Mouse (Mus musculus) intestine, embryonic 15.5 days (tissue): ENCODE measurements at regions not wholly inside any gene's neighbourhood (a gene's known extent, or its start where the extent isn't known, plus 50 kb on each side); places are given as distances from the start of the nearest gene placed in this dataset.
"Not testable (repeated sequence)": the region's sequence is repeated elsewhere in the genome, so short reads cannot be mapped to it uniquely, and the experiment has no call there.

Source experiments
- ATAC-seq: fragments of 200-750 bp; cut with Nextera tagmentation; 2 replicates; pipeline ENCODE4 v1.8.0; 2017; ENCODE audit warnings: moderate TSS enrichment, moderate library complexity
- H3K27ac ChIP-seq: fragments of 300-500 bp; sonication (generic); 2 replicates; pipeline ENCODE4 v1.5.1; 2015; ENCODE audit warnings: mild to moderate bottlenecking, inconsistent platforms
- H3K27me3 ChIP-seq: fragments of 300-500 bp; sonication (generic); replicated peaks from 2 replicates; pipeline ENCODE4 v1.6.1; 2015; ENCODE audit warnings: inconsistent platforms
- H3K36me3 ChIP-seq: fragments of 300-500 bp; sonication (generic); 2 replicates; pipeline ENCODE4 v1.6.1; 2015; ENCODE audit warnings: inconsistent platforms
- H3K4me1 ChIP-seq: fragments of 300-500 bp; sonication (generic); replicated peaks from 2 replicates; pipeline ENCODE4 v1.6.1; 2015; ENCODE audit warnings: inconsistent platforms
- H3K4me2 ChIP-seq: fragments of 300-500 bp; sonication (generic); replicated peaks from 2 replicates; pipeline ENCODE4 v1.6.1; 2015; ENCODE audit warnings: mild to moderate bottlenecking, inconsistent platforms
- H3K4me3 ChIP-seq: fragments of 300-500 bp; sonication (generic); replicated peaks from 2 replicates; pipeline ENCODE4 v1.5.1; 2015; ENCODE audit warnings: inconsistent platforms
- H3K9ac ChIP-seq: fragments of 300-500 bp; sonication (generic); 2 replicates; pipeline ENCODE4 v1.6.1; 2015; ENCODE audit warnings: inconsistent platforms
- H3K9me3 ChIP-seq: fragments of 300-500 bp; sonication (generic); 2 replicates; pipeline ENCODE4 v1.6.1; 2016; ENCODE audit warnings: inconsistent platforms
- WGBS: fragments of 180-500 bp; shearing (Covaris S2); methylation state at CpG from one replicate; pipeline ENCODE4 v1.1.7; 2015; 5-methylcytosine and 5-hydroxymethylcytosine counted together

DNA sequence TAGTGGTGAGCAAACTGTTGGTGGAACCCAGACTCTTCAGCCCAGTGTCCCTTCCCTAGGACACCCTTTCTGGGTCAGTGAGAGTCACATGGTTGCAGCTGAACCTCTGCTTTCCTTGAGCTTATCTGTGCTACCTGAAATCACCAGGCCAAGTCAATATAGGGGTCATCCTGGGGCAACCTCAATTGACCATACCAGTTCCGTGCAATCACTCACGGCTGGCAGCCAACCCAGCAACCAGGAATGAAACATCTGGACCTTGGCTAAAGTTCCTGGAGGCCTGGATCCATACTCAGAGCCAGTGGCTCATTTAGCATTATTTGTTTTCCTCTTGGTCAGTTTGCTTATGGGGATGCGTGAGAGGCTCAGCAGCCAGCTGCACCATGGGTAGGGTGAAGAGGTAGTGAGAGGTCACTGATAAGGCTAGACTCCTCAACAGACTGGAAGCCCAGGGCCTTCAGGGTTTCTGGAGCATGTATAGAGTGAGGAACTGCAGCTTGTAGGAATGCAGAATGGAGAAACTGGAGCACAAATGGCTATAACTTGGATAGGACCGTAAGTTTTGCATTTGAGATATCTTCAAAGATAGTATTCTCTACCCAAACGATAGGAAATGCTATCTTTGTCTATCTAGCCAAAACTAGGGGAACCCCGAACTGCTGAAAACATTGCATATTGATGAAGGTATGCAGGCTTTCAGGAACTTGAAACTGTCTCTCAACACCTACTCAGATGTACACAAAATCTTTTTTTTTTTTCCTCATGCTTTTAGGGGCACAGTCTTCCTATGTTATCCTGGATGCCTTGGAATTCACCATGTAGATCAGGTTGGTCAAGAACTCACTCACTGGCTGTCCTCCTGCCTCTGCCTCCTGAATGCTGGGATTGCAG, 56.4 kb upstream of the Atxn1 start:
- H3K27me3 ChIP-seq: no peaks in the 10 kb centered on the region
- H3K27ac ChIP-seq: no peak overlapping the region
- 79% methylated on average over 6 of the region's 6 CpGs for WGBS
- no peaks in the 10 kb centered on the region for H3K36me3 ChIP-seq
- no peak overlapping the region for H3K9ac ChIP-seq
- H3K9me3 ChIP-seq: no peaks in the 10 kb centered on the region
- no peak for ATAC-seq
- peaks cover 7% of the 10 kb centered on the region; the same call in 1 of the 2 replicates for H3K4me1 ChIP-seq
- no peak overlapping the region for H3K4me3 ChIP-seq
- H3K4me2 ChIP-seq: no peak overlapping the region

DNA sequence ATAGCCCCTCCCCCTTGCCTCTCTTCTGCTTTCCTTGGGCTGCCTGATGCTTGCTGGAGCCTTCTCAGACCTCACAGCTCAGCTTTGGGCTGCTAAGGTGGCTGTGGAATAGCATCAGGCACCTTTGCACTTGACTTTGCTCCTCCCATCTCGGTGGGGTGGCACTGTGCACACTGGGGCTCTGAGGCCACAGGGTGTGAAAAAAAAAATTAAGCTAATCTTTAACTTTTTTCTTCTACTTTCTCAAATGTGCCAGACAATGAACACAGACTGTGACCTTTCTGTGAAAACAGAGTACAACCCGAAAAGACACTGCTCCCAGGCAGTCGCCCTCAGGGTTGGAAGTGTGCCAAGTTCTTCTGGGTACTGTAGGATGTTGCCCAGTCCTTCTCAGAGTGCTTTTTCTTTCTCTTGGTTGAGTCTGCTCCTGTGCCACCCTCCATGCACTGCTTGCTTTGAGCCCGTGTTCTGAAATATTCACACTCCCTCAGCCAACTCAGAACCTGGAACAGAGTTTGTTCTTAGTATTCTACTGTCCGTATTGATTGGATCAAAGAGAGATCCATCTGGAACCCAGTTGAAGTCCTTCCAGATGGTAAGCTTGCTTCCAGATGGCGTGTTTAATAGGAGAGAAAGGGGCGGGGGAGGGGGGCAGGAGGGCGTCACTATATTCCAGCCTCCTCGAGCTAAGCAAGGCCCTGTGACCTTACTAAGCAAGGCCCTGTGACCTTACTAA, 54.8 kb upstream of the Atxn1 start:
- Histone ChIP-seq H3K36me3 (no peaks in the 10 kb centered on the region), H3K4me3 (no peak overlapping the region), H3K4me1 (peaks cover 7% of the 10 kb centered on the region; the same call in 1 of the 2 replicates), H3K27ac (no peak overlapping the region), H3K9me3 (no peaks in the 10 kb centered on the region), H3K4me2 (no peak overlapping the region), H3K27me3 (no peaks in the 10 kb centered on the region), H3K9ac (no peak overlapping the region)
- peak; percentile 94 for ATAC-seq
- WGBS: 30% methylated on average over 9 of the region's 9 CpGs

DNA sequence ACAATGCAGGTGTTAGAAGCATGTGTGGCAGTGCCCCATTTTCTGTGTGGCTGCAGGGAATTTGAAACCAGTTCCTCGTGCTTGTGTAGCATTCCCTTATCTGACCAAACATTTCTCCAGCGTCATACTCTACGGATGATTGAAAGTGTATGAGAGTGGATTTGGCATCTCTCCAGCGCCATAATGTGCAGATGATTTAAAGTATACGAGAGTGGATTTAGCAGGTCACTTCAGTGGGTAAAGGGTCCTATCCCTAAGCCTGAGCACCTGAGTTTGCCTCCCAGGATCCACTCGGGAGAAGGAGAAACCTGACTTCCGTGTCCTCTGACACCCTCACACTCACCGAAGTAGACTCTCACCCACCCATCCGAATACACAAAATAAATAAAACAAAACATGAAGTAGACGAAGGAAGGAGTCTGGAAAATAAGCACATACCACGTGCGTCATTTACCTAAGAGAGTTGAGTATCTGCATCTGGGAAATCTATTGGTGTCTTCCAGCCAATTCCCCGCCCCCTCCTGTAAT, 54.2 kb upstream of the Atxn1 start:
- Histone ChIP-seq H3K4me1 (peaks cover 7% of the 10 kb centered on the region; the same call in 1 of the 2 replicates), H3K27me3 (no peaks in the 10 kb centered on the region), H3K9me3 (no peaks in the 10 kb centered on the region), H3K36me3 (no peaks in the 10 kb centered on the region), H3K4me3 (no peak overlapping the region), H3K9ac (no peak overlapping the region), H3K27ac (no peak overlapping the region), H3K4me2 (no peak overlapping the region)
- ATAC-seq: peak; percentile 34
- WGBS: 47% methylated on average over 13 of the region's 13 CpGs

DNA sequence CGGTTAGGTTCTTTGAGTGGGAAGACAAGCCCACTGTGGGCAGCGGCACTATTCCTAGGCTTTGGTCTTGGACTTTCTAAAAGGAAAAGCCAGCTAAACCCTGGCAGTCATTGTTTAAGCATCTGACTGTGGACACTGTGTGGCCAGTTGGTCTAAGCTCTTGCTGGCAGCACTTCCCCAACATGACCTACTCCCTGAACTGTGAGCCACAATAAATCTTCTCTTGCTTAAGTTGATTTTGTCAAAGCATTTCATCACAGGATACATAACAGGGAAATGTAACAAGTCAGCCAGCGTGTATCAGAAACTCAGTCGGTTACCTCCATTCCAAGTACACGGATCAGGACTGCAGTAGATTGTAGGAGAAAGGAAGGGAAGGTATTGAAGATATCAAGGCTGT, 52.9 kb upstream of the Atxn1 start:
- Histone ChIP-seq H3K4me1 (peaks cover 7% of the 10 kb centered on the region; the same call in 1 of the 2 replicates), H3K4me2 (no peak overlapping the region), H3K36me3 (no peaks in the 10 kb centered on the region), H3K27me3 (no peaks in the 10 kb centered on the region), H3K27ac (no peak overlapping the region), H3K9me3 (no peaks in the 10 kb centered on the region), H3K4me3 (no peak overlapping the region), H3K9ac (no peak overlapping the region)
- WGBS: 94% methylated on average over 5 of the region's 5 CpGs
- ATAC-seq: no peak

DNA sequence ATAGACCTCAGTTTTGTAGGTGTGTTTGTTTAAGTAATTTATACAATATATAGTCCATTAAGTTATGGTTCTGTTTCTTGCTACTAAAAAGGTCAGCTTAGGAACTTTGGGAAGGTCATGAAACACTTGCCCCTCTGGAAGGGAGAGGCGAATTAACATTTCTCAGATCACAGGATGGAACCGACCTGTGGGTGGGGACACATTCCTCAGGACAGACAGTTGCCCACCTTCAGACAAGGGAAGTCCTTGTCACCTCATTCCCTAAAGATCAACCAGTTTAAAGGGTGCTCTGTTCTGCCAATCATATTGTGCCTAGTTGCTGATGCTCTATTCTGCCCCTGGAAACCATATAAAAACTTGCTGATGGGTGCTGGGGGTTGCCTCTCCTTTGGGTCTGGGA, 52.2 kb upstream of the Atxn1 start:
- H3K4me1 ChIP-seq, H3K4me2 ChIP-seq, H3K4me3 ChIP-seq, H3K27me3 ChIP-seq, H3K9ac ChIP-seq, H3K36me3 ChIP-seq, H3K9me3 ChIP-seq, ATAC-seq, H3K27ac ChIP-seq: not testable (repeated sequence)
- 71% methylated on average over 2 of the region's 2 CpGs for WGBS

DNA sequence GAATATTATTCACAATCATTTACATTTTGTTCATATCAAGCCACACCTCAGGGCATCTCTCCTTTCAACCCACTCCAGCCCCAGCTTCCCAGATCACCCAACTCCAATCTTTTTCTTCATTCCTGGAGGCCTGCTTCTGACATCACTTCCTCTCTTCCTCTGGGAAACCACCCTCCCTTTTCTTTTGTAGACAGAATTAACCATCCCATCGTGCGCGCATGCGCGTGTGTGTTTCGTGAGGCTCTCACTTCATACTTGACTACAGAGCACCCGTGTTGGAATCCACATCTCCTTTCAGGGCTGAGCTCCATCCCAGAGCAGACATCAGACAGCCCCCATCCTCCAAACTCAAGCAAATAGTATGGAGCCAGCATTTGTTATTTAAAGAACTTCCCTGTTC, 50.4 kb upstream of the Atxn1 start:
- H3K27me3 ChIP-seq: no peaks in the 10 kb centered on the region
- no peak overlapping the region for H3K4me3 ChIP-seq
- H3K4me2 ChIP-seq: no peak overlapping the region
- peaks cover 3% of the 10 kb centered on the region; the same call in 1 of the 2 replicates for H3K4me1 ChIP-seq
- no peaks in the 10 kb centered on the region for H3K36me3 ChIP-seq
- 88% methylated on average over 7 of the region's 7 CpGs for WGBS
- no peak overlapping the region for H3K27ac ChIP-seq
- no peak overlapping the region for H3K9ac ChIP-seq
- no peak for ATAC-seq
- no peaks in the 10 kb centered on the region for H3K9me3 ChIP-seq

DNA sequence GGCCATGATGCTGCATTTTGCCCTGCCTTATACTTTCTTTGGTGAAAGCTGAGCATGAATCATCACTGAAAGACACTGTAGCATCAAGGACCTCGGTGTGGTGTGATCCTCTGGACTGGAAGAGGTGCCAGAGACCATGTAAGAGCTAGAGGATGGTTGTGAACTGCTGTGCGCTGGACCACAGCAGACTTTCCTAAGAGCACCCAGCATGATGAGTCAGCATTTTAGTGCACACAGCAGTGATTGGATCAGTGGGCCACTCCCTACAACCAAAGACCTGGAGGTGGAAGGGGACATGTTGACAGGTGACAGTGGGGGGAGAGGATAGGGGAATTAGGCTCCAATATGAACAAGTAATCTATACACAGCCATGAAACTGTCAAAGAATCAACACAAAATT, 49.8 kb upstream of the Atxn1 start:
- Histone ChIP-seq H3K27ac (no peak overlapping the region), H3K4me1 (peaks cover 3% of the 10 kb centered on the region; the same call in 1 of the 2 replicates), H3K27me3 (no peaks in the 10 kb centered on the region), H3K36me3 (no peaks in the 10 kb centered on the region), H3K4me3 (no peak overlapping the region), H3K9ac (no peak overlapping the region), H3K4me2 (no peak overlapping the region), H3K9me3 (no peaks in the 10 kb centered on the region)
- WGBS: 85% methylated on average over 2 of the region's 2 CpGs
- no peak for ATAC-seq
